Mouse (Mus musculus) myocyte (in vitro differentiated cells): ENCODE measurements around the gene Eid2b.

ENCODE experiments used
- MAX ChIP-seq: IDR thresholded peaks from one replicate; pipeline ENCODE4 v1.6.1; 2011; ENCODE audit warnings: low read depth, mild to moderate bottlenecking, control low read depth
- POLR2A ChIP-seq: IDR thresholded peaks from one replicate; pipeline ENCODE4 v1.6.1; 2011; ENCODE audit warnings: low read depth, mild to moderate bottlenecking, control low read depth, moderate library complexity; ENCODE audit not compliant: insufficient read length
- SRF ChIP-seq: IDR thresholded peaks from one replicate; pipeline ENCODE4 v1.6.1; 2011; ENCODE audit warnings: low read depth; ENCODE audit not compliant: control insufficient read depth, insufficient read length

DNA sequence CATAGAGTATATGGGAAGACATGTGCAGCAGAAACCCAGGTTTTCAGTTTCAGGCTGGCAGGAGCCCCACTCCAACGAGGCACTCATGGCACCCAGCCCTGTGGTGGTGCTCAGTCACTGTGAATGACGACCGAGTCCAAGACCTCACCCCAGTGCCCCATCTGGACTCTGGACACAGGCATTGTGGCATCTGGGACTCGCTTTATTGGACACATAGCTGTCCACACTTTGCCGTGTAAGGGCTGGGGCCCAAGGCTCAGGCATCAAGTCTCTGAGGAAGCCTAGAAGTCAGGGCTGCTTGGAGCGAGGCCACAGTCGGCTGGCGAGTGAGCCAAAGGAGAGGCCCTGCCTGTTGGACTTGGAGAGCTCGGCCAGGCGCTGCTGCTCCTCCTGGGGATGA lies 28.1 kb downstream of the Eid2b start:
- no peak for TF ChIP-seq SRF
- TF ChIP-seq POLR2A = no peak
- no peak for TF ChIP-seq MAX
